Mouse (Mus musculus): ENCODE results near the gene Msi1. TPM values are rescaled to one million over a fixed set of nuclear protein-coding genes. Genes with fewer than 3 reads are reported as not detected.
"Not testable (repeated sequence)": the region's sequence is repeated elsewhere in the genome, so short reads cannot be mapped to it uniquely, and the experiment has no call there.

Msi1 gene
- polyA plus RNA-seq, 1 experiment from 2014 or later = 76.9 TPM

DNA sequence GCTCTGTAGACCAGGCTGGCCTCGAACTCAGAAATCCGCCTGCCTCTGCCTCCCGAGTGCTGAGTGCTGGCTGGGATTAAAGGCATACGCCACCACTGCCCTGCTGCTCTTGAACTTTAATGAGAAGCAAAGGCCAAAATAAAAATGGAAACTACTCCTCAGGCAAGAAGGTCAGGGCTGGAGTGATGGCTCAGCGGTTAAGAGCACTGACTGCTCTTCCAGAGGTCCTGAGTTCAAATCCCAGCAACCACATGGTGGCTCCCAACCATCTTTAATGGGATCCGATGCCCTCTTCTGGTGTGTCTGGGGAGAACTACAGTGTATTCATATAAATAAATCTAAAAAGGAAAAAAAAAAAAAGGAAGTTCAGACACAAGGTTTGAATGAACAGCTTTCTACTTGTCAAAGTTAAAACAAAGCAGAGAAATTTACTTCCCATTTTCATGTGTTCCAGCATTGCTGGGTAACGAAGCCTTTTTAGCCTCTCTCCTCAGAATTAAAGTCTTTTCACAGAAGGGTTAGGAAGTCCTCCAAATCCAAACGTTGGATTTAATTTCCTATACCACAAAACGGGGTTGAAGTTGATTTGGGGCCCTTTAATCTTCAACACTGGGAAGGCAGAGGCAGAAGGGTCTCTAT, 58.7 kb downstream of the Msi1 start:
- 79% methylated on average over 9 of the region's 9 CpGs for WGBS
- peak overlapping the region; percentile 70; the same call in 1 of the 2 replicates for H3K4me2 ChIP-seq
- H3K27me3 ChIP-seq = no peaks in the 10 kb centered on the region
- no peaks in the 10 kb centered on the region for H3K9me3 ChIP-seq
- H3K36me3 ChIP-seq = no peaks in the 10 kb centered on the region
- peak overlapping the region; percentile 74; the same call in 1 of the 2 replicates for H3K9ac ChIP-seq
- H3K27ac ChIP-seq = no peak overlapping the region
- ATAC-seq (ENCODE audit: low FRiP score) = no peak
- H3K4me1 ChIP-seq (replicated peaks) = peaks cover 32% of the 10 kb centered on the region
- H3K4me3 ChIP-seq = no peak overlapping the region

DNA sequence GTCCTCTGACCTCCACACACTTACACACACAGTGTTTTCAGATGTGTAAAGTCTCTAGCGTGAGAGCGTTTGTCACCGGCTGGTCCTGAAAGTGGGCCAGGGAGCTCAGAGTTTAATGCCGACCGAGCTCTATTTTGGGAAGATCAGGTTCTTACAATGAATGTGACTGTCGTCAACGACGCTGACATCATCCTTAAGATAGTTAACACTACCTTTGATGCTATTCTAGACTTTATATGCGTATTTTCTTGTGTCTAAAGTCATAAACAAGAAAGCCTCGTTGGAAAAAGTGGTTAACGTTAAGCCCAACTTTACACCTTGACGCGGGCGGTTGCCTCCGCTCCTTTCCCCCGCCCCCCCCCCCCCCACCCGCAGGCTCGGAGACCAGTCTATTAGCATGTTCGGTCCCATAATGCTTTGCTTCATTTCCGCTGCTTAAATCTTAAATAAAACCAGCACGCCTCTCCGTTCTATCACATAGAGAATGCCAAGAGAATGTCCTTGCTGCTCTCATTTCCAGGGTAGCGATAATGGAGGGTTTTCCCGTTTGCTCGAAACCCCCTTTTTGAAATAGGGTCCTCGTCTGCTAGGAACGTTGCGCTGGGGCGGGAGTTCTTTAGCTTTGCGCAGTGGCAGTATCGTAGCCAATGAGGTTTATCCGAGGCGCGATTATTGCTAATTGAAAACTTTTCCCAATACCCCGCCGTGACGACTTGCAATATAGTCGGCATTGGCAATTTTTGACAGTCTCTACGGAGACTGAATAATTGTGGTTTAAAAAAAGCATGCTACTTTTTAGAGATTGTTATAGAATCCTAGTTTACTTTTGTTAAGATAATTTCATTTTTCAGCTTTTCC, 59.7 kb downstream of the Msi1 start:
- peak overlapping the region; percentile 84 for H3K9ac ChIP-seq
- H3K4me2 ChIP-seq = peak overlapping the region; percentile 70
- H3K9me3 ChIP-seq = no peaks in the 10 kb centered on the region
- ATAC-seq (ENCODE audit: low FRiP score) = peak; percentile 70
- H3K27me3 ChIP-seq = no peaks in the 10 kb centered on the region
- H3K4me1 ChIP-seq (replicated peaks) = peaks cover 27% of the 10 kb centered on the region
- peak overlapping the region; percentile 43 for H3K4me3 ChIP-seq
- H3K36me3 ChIP-seq = no peaks in the 10 kb centered on the region
- 1% methylated on average over 39 of the region's 39 CpGs for WGBS
- H3K27ac ChIP-seq = peak overlapping the region; percentile 100

DNA sequence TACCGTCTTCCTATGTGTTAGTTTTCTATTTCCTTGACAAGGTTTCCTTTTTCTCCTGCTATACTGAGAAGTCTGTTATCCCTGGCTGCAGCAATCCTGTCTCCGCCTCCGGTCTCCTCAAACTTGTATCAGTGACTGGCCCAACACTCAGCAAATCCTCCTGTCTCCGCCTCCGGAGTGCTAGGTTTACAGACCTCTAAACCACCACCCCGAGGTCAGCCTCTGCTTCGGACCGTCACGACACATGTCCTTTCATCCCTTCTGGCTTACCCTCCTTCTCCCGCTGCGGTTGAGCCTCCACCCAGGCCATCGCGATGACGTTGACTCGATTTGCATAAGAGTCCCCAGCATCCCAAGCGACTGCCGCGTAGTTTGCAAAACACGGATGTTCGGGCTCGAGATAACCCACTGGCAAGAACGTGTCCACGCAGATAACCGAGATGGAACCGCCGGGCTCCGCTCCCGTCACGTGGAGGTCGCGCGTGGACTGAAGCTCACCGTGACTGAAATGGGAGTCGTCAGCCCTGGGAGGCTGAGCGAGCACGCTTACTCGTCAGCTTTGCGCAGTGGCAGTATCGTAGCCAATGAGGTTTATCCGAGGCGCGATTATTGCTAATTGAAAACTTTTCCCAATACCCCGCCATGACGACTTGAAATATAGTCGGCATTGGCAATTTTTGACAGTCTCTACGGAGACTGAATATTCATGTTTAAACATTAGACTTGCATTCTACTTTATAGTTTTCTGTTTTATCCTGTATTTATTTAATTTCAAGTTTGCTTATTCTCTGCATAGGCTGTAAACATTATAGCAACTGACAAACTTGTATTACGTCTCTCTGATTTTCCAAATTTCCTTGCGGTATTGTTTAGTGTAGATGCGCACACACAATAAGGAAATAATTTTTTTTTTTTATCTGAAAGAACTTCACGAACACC, 60.6 kb downstream of the Msi1 start:
- Histone ChIP-seq H3K27ac (peak overlapping the region; percentile 100), H3K9ac (peak overlapping the region; percentile 84), H3K4me3 (peak overlapping the region; percentile 43), H3K27me3 (no peaks in the 10 kb centered on the region), H3K4me1 (replicated peaks) (peaks cover 22% of the 10 kb centered on the region), H3K4me2 (peak overlapping the region; percentile 70), H3K36me3 (no peaks in the 10 kb centered on the region), H3K9me3 (no peaks in the 10 kb centered on the region)
- peak; percentile 78 for ATAC-seq (ENCODE audit: low FRiP score)
- under 1% methylated on average over 50 of the region's 50 CpGs for WGBS

DNA sequence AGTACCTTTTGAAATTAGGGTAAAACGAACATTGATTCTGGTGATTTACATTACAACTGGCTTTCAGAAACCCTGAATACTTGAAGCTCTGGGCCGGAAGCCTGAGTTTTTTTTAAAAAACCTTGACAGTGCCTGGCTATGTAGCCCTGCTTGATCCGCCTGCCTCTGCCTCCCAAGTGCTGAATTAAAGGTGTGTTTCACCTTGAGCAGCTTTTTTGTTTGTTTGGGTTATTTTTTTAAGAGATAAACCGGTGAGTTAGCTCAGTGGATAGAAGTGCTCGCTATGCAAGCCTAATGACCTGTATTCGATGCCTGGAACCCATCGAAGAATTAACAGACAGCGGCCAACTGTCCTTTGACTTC, 61.2 kb downstream of the Msi1 start:
- Histone ChIP-seq H3K36me3 (no peaks in the 10 kb centered on the region), H3K27me3 (no peaks in the 10 kb centered on the region), H3K9me3 (no peaks in the 10 kb centered on the region), H3K9ac (no peak overlapping the region), H3K4me3 (no peak overlapping the region), H3K4me2 (peak overlapping the region; percentile 70), H3K4me1 (replicated peaks) (peaks cover 21% of the 10 kb centered on the region), H3K27ac (peak overlapping the region; percentile 100)
- 12% methylated on average over 8 of the region's 8 CpGs for WGBS
- no peak for ATAC-seq (ENCODE audit: low FRiP score)

DNA sequence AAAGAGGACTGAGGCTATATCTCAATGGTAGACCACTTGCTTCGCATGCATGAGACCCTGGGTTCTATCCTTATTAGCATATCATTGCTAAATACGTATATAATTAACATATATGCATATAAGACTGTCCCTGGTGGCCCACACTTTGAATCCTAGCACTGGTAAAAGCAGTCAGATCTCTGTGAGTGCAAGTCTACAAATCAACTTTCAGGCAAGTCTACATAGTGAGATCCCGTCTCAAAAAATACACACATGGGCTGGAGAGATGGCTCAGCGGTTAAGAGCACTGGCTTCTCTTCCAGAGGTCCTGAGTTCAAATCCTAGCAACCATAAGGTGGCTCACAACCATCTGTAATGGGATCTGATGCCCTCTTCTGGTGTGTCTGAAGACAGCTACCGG, 61.7 kb downstream of the Msi1 start:
- Histone ChIP-seq H3K27me3 (no peaks in the 10 kb centered on the region), H3K9me3 (no peaks in the 10 kb centered on the region), H3K9ac (no peak overlapping the region), H3K27ac (no peak overlapping the region; the same call in 1 of the 2 replicates), H3K4me2 (peak overlapping the region; percentile 70), H3K4me3 (no peak overlapping the region), H3K4me1 (replicated peaks) (peaks cover 21% of the 10 kb centered on the region), H3K36me3 (no peaks in the 10 kb centered on the region)
- 34% methylated on average over 5 of the region's 5 CpGs for WGBS
- no peak for ATAC-seq (ENCODE audit: low FRiP score)

DNA sequence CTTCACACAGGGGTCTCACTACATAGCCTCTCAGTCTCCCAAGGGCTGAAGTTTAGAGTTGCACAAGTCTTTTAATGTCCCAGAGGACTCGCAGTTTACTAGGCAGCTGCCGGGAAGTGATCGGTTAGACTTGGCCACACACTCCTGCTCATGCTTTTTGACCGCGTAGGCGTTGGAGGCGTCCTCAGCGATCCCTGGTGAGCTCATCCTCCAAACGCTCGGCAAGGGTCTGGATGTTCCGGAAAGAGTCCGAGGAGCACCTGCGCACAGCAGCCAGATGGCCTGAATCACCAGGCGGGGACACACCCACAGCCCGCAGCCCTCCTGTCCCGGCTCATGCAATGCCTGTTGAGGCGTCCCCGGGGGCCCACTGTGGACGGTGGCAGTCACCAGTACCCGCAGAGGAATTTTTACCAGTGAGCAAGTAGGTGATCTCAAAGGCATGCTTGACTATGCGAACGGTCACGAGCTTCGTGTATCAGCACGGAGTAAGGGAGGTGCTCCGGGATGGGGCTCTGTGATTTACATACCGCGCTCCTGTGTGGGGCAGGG, 62.4 kb downstream of the Msi1 start:
- Histone ChIP-seq H3K9ac (peak overlapping the region; percentile 68), H3K36me3 (no peaks in the 10 kb centered on the region), H3K9me3 (no peaks in the 10 kb centered on the region), H3K4me1 (replicated peaks) (peaks cover 21% of the 10 kb centered on the region), H3K27me3 (no peaks in the 10 kb centered on the region), H3K4me3 (peak overlapping the region; percentile 28), H3K27ac (no peak overlapping the region; the same call in 1 of the 2 replicates), H3K4me2 (peak overlapping the region; percentile 70)
- WGBS = 5% methylated on average over 28 of the region's 28 CpGs
- no peak for ATAC-seq (ENCODE audit: low FRiP score)

DNA sequence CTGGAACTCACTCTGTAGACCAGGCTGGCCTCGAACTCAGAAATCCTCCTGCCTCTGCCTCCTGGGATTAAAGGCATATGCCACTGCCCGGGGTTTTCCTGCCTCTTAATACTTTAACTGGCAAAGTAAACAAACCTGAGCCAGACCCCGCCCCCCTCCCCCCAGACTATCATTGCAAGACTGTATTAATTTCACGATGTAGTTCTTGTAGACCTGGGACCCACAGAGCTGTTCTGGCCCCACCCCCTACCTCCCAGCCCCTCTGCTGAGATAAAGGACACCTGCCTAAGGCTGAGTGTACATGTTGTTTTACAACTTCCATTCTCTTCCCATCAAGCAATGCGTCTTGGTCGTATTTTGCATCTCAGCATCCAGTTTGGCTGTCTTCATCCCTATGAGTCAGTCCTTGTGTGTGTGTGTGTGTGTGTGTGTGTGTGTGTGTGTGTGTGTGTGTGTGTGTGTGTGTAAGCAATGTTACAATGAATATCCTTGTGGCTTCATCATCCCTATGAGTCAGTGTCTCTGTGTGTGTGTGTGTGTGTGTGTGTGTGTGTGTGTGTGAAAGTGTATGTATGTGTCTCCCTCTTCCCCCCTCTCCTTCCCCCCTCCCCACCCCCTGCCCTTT, 63.4 kb downstream of the Msi1 start:
- WGBS = 77% methylated on average over 6 of the region's 6 CpGs
- H3K9me3 ChIP-seq = no peaks in the 10 kb centered on the region
- H3K4me1 ChIP-seq (replicated peaks) = peaks cover 21% of the 10 kb centered on the region
- H3K4me3 ChIP-seq = no peak overlapping the region
- no peak overlapping the region for H3K9ac ChIP-seq
- H3K27me3 ChIP-seq = no peaks in the 10 kb centered on the region
- H3K36me3 ChIP-seq = no peaks in the 10 kb centered on the region
- no peak for ATAC-seq (ENCODE audit: low FRiP score)
- H3K27ac ChIP-seq = no peak overlapping the region
- no peak overlapping the region for H3K4me2 ChIP-seq

DNA sequence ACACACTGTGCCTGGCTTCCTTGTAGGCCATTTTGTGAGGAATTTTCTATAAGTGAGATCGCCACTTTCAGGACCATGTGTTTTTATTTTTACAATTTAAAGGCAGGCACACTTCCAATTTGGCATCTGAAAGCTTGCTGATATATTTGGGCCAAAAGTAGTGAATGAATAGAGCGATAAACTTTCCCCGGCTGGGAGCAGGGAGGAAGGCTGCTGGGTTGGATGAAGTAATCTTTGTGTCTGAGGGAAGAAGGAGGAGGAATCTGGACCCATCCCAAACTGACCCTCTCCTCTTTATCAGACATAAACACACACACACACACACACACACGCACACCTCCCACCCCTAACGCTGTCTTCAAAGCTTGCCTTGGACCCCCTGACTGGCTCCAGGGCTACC, 64.0 kb downstream of the Msi1 start:
- Histone ChIP-seq H3K36me3 (no peaks in the 10 kb centered on the region), H3K4me1 (replicated peaks) (peaks cover 21% of the 10 kb centered on the region), H3K9me3 (no peaks in the 10 kb centered on the region), H3K4me2 (no peak overlapping the region), H3K4me3 (no peak overlapping the region), H3K27ac (no peak overlapping the region), H3K9ac (no peak overlapping the region), H3K27me3 (no peaks in the 10 kb centered on the region)
- WGBS = 66% methylated on average over 5 of the region's 5 CpGs
- no peak for ATAC-seq (ENCODE audit: low FRiP score)

DNA sequence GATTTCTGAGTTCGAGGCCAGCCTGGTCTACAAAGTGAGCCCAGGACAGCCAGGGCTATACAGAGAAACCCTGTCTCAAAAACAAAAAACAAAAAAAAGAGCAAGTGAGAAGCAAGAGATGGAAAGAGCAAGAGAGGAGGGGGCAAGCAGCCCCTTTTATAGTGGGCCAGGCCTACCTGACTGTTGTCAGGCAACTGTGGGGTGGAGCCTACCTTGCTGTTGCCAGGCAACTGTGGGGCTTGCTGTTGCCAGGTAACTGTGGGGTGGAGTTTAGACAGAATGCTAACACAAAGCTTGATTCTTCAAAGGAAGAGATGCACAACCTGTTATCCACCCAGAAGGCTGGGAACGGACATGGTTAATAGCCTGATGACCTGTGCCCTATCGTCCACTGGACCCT, 66.2 kb downstream of the Msi1 start:
- not testable (repeated sequence) for H3K36me3 ChIP-seq; H3K4me2 ChIP-seq; H3K27me3 ChIP-seq; H3K4me3 ChIP-seq; H3K9ac ChIP-seq; ATAC-seq (ENCODE audit: low FRiP score); H3K27ac ChIP-seq; H3K9me3 ChIP-seq
- 76% methylated on average over 3 of the region's 3 CpGs for WGBS
- peaks cover 20% of the 10 kb centered on the region for H3K4me1 ChIP-seq (replicated peaks)

DNA sequence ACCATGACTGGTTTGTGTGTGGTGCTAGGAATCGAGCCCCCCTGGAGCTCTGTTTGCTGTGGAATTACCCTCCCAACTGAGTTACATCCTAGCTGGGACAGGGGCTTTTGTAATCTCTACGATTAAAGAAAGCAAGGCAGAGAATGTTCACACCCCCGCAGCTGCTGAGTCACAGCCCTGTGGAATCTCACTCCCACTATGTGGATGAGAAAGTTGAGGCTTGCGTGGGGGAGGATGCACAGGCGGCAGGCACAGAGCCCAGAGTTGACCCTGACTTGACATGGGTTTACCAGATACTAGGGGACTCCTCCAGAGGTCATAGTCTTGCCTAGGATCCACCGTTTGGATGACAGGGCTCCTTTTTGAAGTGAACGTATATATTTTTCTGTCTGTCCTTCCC, 67.6 kb downstream of the Msi1 start:
- 73% methylated on average over 7 of the region's 7 CpGs for WGBS
- Histone ChIP-seq H3K4me3 (no peak overlapping the region), H3K27me3 (no peaks in the 10 kb centered on the region), H3K4me1 (replicated peaks) (peaks cover 5% of the 10 kb centered on the region), H3K4me2 (no peak overlapping the region), H3K36me3 (no peaks in the 10 kb centered on the region), H3K9ac (no peak overlapping the region), H3K9me3 (no peaks in the 10 kb centered on the region), H3K27ac (no peak overlapping the region)
- ATAC-seq (ENCODE audit: low FRiP score) = no peak

DNA sequence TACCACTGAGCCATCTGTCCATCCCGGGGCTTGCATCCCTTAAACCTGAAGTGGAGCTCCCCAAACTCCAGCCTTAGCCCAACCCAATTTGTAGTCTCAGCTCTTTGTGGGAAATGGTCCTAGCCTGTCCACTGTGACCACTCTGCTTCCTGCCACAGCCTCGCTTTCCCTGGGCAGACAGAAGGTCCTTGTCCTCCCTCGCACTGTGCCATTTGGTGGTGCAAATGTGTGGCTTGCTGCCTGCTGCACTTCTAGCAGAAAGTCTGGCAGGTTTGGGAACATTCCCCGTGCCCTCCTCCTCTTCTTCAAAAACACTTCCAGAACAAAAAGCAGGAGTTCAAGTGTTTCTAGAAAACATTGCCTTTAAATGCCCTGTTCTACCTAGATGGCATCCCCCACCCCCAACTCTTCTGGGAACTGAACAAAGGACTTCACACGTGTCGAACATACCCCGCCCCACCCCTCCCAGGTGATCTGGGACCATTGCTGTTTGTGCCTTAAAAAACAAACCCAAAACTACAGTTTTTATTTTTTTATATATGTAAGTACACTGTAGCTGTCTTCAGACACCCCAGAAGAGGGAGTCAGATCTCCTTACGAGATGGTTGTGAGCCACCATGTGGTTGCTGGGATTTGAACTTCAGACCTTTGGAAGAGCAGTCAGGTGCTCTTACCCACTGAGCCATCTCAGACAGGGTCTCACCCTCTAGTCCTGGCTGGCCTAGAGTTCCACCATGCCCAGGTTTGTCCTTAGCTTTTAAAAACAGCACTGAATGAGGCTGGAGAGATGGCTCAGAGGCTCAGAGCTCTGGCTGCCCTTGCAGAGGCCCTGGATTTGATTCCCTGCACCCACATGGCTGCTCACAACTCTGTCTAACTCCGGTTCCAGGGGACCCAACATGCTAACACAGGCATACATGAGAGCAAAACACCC, 69.2 kb downstream of the Msi1 start:
- H3K4me2 ChIP-seq = no peak overlapping the region
- H3K27me3 ChIP-seq = no peaks in the 10 kb centered on the region
- ATAC-seq (ENCODE audit: low FRiP score) = no peak

More for the DNA sequence above, 69.2 kb downstream of the Msi1 start:
- Histone ChIP-seq H3K4me1 (replicated peaks) (peaks cover 2% of the 10 kb centered on the region; the same call in 1 of the 2 replicates), H3K9me3 (no peaks in the 10 kb centered on the region), H3K9ac (no peak overlapping the region), H3K27ac (no peak overlapping the region), H3K36me3 (no peaks in the 10 kb centered on the region), H3K4me3 (no peak overlapping the region)
- 61% methylated on average over 9 of the region's 9 CpGs for WGBS
